Mouse (Mus musculus) ovary, postnatal 10 days (tissue): Measurements from ENCODE around the gene Gpbp1.

Experiments
- DNase-seq: peaks from one replicate; pipeline ENCODE4 v3.0.0; 2022; ENCODE audit warnings: low spot score

Gpbp1 gene

GRCm38 (mm10) chr13:111467350-111467749 lies 22.6 kb downstream of the Gpbp1 start:
- no peak for DNase-seq

- no peak for DNase-seq
Observed at GRCm38 (mm10) chr13:111461424-111461823, 28.5 kb downstream of the Gpbp1 start.

GRCm38 (mm10) chr13:111456790-111457189 lies 33.1 kb downstream of the Gpbp1 start:
- no peak for DNase-seq

GRCm38 (mm10) chr13:111444325-111444724 lies 45.6 kb downstream of the Gpbp1 start:
- DNase-seq = no peak

- no peak for DNase-seq
Observed at GRCm38 (mm10) chr13:111431174-111431573, 58.7 kb downstream of the Gpbp1 start.

- DNase-seq = no peak
Observed at GRCm38 (mm10) chr13:111421330-111421729, 68.6 kb downstream of the Gpbp1 start.

- no peak for DNase-seq
Observed at GRCm38 (mm10) chr13:111418087-111418486, 71.8 kb downstream of the Gpbp1 start.

GRCm38 (mm10) chr13:111413156-111413555 lies 76.8 kb downstream of the Gpbp1 start:
- no peak for DNase-seq

GRCm38 (mm10) chr13:111410831-111411230 lies 79.1 kb downstream of the Gpbp1 start:
- no peak for DNase-seq

GRCm38 (mm10) chr13:111406859-111407389 lies 83.0 kb downstream of the Gpbp1 start:
- no peak for DNase-seq

GRCm38 (mm10) chr13:111405956-111406355 lies 84.0 kb downstream of the Gpbp1 start:
- DNase-seq = no peak

- DNase-seq = no peak
Observed at GRCm38 (mm10) chr13:111397600-111398151, 92.2 kb downstream of the Gpbp1 start.

GRCm38 (mm10) chr13:111397061-111397460 lies 92.8 kb downstream of the Gpbp1 start:
- DNase-seq = no peak

- no peak for DNase-seq
Observed at GRCm38 (mm10) chr13:111395528-111395927, 94.4 kb downstream of the Gpbp1 start.

GRCm38 (mm10) chr13:111394904-111395303 lies 95.0 kb downstream of the Gpbp1 start:
- DNase-seq = no peak

- no peak for DNase-seq
Observed at GRCm38 (mm10) chr13:111394341-111394740, 95.6 kb downstream of the Gpbp1 start.

GRCm38 (mm10) chr13:111393426-111393825 lies 96.5 kb downstream of the Gpbp1 start:
- no peak for DNase-seq

GRCm38 (mm10) chr13:111391426-111391825 lies 98.5 kb downstream of the Gpbp1 start:
- no peak for DNase-seq

GRCm38 (mm10) chr13:111391011-111391410 lies 98.9 kb downstream of the Gpbp1 start:
- DNase-seq = no peak

- DNase-seq = no peak
Observed at GRCm38 (mm10) chr13:111384011-111384985, 105.6 kb downstream of the Gpbp1 start.
